Mouse (Mus musculus): Measurements from ENCODE around the gene Hinfp. TPM values are rescaled to one million over a fixed set of nuclear protein-coding genes. Genes with fewer than 3 reads are reported as not detected.
"Not testable (repeated sequence)": the region's sequence is repeated elsewhere in the genome, so short reads cannot be mapped to it uniquely, and the experiment has no call there.

The Hinfp gene
- polyA plus RNA-seq, 1 experiment, result 44.2 TPM

- TF ChIP-seq POLR2A (IDR thresholded peaks at IDR 0.05; ENCODE audit: borderline replicate concordance, extremely low read depth, insufficient read depth, insufficient read length, poor library complexity, severe bottlenecking), result no peak
- TF ChIP-seq CTCF (IDR thresholded peaks at IDR 0.05; ENCODE audit: borderline replicate concordance, extremely low read depth, insufficient read depth, insufficient read length), result no peak
- no peak for DNase-seq (ENCODE audit: low read depth)
These were observed 36.7 kb upstream of the Hinfp start for GRCm38 (mm10) chr9:44342173-44342572.

- TF ChIP-seq CTCF (IDR thresholded peaks at IDR 0.05; ENCODE audit: borderline replicate concordance, extremely low read depth, insufficient read depth, insufficient read length) (no peak), POLR2A (IDR thresholded peaks at IDR 0.05; ENCODE audit: borderline replicate concordance, extremely low read depth, insufficient read depth, insufficient read length, poor library complexity, severe bottlenecking) (no peak)
- DNase-seq (ENCODE audit: low read depth), result no peak
These were observed 36.0 kb upstream of the Hinfp start for GRCm38 (mm10) chr9:44341487-44341886.

GRCm38 (mm10) chr9:44338574-44338973, 33.1 kb upstream of the Hinfp start:
- TF ChIP-seq POLR2A (IDR thresholded peaks at IDR 0.05; ENCODE audit: borderline replicate concordance, extremely low read depth, insufficient read depth, insufficient read length, poor library complexity, severe bottlenecking) (no peak), CTCF (IDR thresholded peaks at IDR 0.05; ENCODE audit: borderline replicate concordance, extremely low read depth, insufficient read depth, insufficient read length) (no peak)
- no peak for DNase-seq (ENCODE audit: low read depth)

GRCm38 (mm10) chr9:44337436-44338169, 32.1 kb upstream of the Hinfp start:
- no peak for DNase-seq (ENCODE audit: low read depth)
- no peak for TF ChIP-seq POLR2A (IDR thresholded peaks at IDR 0.05; ENCODE audit: borderline replicate concordance, extremely low read depth, insufficient read depth, insufficient read length, poor library complexity, severe bottlenecking)

- no peak for TF ChIP-seq POLR2A (IDR thresholded peaks at IDR 0.05; ENCODE audit: borderline replicate concordance, extremely low read depth, insufficient read depth, insufficient read length, poor library complexity, severe bottlenecking)
- no peak for TF ChIP-seq CTCF (IDR thresholded peaks at IDR 0.05; ENCODE audit: borderline replicate concordance, extremely low read depth, insufficient read depth, insufficient read length)
- DNase-seq (ENCODE audit: low read depth), result no peak
These were observed 31.5 kb upstream of the Hinfp start for GRCm38 (mm10) chr9:44336964-44337363.

- DNase-seq (ENCODE audit: low read depth), result not testable (repeated sequence)
These were observed 31.0 kb upstream of the Hinfp start for GRCm38 (mm10) chr9:44336513-44336912.

- no peak for DNase-seq (ENCODE audit: low read depth)
- TF ChIP-seq POLR2A (IDR thresholded peaks at IDR 0.05; ENCODE audit: borderline replicate concordance, extremely low read depth, insufficient read depth, insufficient read length, poor library complexity, severe bottlenecking) (no peak), CTCF (IDR thresholded peaks at IDR 0.05; ENCODE audit: borderline replicate concordance, extremely low read depth, insufficient read depth, insufficient read length) (no peak)
These were observed 30.6 kb upstream of the Hinfp start for GRCm38 (mm10) chr9:44336093-44336406.

- TF ChIP-seq POLR2A (IDR thresholded peaks at IDR 0.05; ENCODE audit: borderline replicate concordance, extremely low read depth, insufficient read depth, insufficient read length, poor library complexity, severe bottlenecking), result no peak
- TF ChIP-seq CTCF (IDR thresholded peaks at IDR 0.05; ENCODE audit: borderline replicate concordance, extremely low read depth, insufficient read depth, insufficient read length), result no peak
These were observed 30.0 kb upstream of the Hinfp start for GRCm38 (mm10) chr9:44335331-44336092.

GRCm38 (mm10) chr9:44334396-44335330, 29.2 kb upstream of the Hinfp start, which contains the start of gene H2afx:
H2afx (plus strand) TSS chr9:44334694.
- TF ChIP-seq POLR2A (IDR thresholded peaks at IDR 0.05; ENCODE audit: borderline replicate concordance, extremely low read depth, insufficient read depth, insufficient read length, poor library complexity, severe bottlenecking) (peak; percentile 99), CTCF (IDR thresholded peaks at IDR 0.05; ENCODE audit: borderline replicate concordance, extremely low read depth, insufficient read depth, insufficient read length) (no peak)
- DNase-seq (ENCODE audit: low read depth), result peak; percentile 100

More at GRCm38 (mm10) chr9:44335331-44336092, 30.0 kb upstream of the Hinfp start:
- peak; percentile 43 for DNase-seq (ENCODE audit: low read depth)

GRCm38 (mm10) chr9:44332918-44333638, 27.6 kb upstream of the Hinfp start:
- TF ChIP-seq CTCF (IDR thresholded peaks at IDR 0.05; ENCODE audit: borderline replicate concordance, extremely low read depth, insufficient read depth, insufficient read length) (no peak), POLR2A (IDR thresholded peaks at IDR 0.05; ENCODE audit: borderline replicate concordance, extremely low read depth, insufficient read depth, insufficient read length, poor library complexity, severe bottlenecking) (no peak)
- no peak for DNase-seq (ENCODE audit: low read depth)

GRCm38 (mm10) chr9:44330736-44331135, 25.3 kb upstream of the Hinfp start:
- no peak for TF ChIP-seq CTCF (IDR thresholded peaks at IDR 0.05; ENCODE audit: borderline replicate concordance, extremely low read depth, insufficient read depth, insufficient read length)
- no peak for TF ChIP-seq POLR2A (IDR thresholded peaks at IDR 0.05; ENCODE audit: borderline replicate concordance, extremely low read depth, insufficient read depth, insufficient read length, poor library complexity, severe bottlenecking)
- DNase-seq (ENCODE audit: low read depth), result no peak
